Mouse (Mus musculus) kidney, postnatal 10 days (tissue): ENCODE results near the gene Rac2.

ENCODE experiments used
- DNase-seq: peaks from one replicate; pipeline ENCODE4 v3.0.0; 2021; ENCODE audit warnings: mixed read lengths

The Rac2 gene

GRCm38 (mm10) chr15:78544561-78545001 lies 28.0 kb downstream of the Rac2 start, which contains the start of gene Sstr3:
Gene Sstr3 (minus strand): TSS chr15:78544685.
- DNase-seq: no peak

DNA sequence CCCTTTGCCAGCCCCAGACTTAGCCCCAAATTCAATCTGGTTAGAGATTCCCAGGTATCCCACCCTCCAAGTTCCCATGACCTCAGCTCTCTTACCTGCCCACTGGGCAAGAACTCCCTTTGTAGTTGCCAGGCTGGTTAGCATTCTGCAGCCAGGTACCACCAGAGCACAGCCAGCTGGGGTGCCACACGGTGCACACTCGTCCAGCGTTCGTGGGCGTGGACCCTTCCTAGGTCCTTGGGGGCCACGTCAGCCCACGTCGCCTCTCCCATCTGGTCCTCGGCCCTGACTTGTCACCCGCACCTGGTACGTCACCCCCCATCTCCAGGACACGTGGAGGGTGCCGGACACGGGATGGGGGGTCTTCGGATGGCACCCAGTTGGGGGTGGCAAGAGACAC lies 28.5 kb downstream of the Rac2 start:
- no peak for DNase-seq

GRCm38 (mm10) chr15:78542767-78543303 lies 29.7 kb downstream of the Rac2 start:
- no peak for DNase-seq

DNA sequence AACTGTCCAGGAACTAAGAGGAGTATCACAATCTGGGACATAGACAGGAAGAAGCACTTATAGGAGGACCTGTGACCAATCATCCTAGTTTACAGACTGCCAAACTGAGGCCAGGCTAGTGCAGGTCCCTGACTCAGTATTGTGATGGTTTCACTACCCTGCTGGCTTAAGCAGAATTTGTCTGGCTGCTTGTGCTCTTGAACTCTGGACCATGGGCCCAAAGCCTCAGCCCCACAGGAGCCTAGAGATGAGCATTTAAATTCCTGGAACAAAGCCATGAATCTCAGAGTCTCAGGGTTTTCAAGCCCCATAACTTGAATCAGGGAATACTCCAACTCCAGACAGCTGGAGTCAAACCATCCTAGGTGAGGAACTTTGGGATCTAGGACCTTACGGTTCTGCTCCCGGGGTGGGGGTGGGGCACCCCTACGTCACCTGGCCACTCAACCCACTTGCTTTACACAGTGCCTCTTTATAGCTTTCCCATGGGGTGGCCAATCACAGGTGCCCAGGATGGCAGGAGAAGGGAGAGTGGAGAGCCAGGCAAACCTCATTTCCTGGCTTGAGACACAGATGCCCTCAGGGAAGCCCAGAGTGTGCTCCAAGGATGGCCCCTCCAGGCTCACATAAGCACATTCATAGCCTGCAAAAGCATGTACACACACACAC lies 30.4 kb downstream of the Rac2 start:
- DNase-seq: no peak

GRCm38 (mm10) chr15:78541606-78542005 lies 31.0 kb downstream of the Rac2 start:
- no peak for DNase-seq

GRCm38 (mm10) chr15:78541036-78541435 lies 31.5 kb downstream of the Rac2 start:
- DNase-seq: no peak

DNA sequence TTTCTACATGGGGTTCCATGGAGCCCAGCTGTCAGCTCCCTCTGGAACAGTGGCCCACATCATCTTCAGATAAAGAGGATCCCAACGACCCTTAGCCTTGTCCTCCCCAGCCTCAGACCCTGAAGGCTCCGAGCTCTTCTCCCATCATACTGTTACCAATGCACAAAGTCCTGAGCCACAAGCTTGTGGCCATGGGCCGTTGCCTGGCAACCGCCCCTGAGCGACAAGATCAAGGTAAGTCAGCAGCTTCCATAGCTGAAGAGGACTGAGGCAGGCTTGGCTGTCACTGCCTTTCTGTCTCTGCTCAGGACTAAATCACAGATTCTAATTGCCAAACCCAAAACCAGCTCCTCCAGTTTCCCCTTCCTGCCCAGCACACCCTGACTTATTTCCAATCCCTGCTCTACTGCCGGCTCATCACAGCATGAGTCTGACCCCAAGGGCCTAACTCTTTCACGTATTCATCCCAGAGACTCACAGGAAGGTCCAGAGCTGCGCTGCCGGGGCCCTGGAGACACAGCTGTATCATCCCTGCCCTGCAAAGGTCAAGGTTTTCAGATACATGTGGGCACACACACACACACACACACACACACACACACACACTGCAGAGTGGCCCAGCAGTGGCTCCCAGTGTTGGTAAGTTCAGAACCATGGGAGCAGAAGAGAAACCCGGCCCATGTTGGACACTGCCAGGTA lies 36.7 kb downstream of the Rac2 start:
- DNase-seq: no peak

GRCm38 (mm10) chr15:78533346-78533835 lies 39.2 kb downstream of the Rac2 start:
- DNase-seq: no peak

DNA sequence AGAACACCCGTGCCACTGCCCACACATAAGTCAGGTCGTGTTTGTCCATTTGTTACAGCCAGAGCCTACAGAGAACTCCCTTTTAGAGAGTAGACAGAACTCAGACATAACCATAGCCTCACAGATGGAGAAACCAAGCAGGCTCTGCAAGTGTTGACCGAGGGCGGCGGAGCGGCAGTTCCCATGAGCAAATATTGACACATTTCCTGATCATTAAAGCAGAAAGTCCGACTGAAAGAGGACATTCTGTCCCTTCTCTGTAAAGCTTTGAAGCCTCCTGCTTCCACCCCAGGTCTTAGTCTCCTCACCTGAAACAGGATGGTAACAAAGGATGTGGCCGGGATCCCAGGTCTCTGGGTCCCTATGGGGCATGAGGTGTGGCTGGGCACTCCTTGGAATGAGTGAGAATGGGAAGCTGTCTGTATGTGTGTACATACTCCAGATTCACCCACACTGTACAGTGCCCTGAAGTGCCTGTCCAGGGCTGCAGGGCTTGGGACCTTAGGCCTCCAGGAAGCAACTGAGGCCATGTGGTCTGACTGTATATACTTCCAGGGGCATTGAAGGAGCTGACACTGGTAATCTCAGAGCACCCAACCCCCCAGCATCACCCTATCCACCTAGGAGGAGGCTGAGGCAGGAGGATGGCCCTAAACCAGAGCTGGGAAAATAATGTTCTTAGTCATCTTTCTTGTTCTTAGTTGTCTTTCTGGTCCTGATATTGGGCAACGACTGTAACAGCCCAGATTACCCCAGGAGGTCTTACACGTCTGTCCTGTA lies 39.8 kb downstream of the Rac2 start:
- no peak for DNase-seq

DNA sequence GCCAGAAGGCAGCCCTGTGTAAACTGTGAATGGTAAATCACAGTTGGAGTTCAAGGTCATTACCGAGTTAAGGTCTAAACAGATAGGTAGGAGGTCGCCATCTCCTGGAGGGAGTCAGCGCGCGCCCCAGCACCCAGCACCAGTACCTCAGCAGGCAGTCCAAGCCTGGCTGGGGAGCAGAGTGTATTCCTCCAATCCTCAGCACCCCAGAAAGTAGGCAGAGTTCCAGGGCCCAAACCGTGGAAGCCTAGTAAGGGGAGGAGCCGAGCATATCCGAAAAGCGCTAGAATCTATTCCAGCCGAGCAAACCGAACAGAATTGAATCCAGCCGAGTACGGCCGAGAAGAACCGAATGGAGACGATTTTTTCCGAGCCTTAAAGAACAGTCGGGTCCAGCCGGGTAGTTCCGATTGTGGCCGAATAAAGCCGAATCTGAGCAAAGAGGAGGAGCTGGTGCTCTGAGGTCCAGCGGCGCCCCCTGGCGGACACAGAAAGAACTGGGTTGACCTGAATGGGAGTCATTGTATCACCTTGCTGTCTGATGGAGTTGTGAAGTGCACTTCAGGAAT lies 40.6 kb downstream of the Rac2 start:
- DNase-seq: peak; percentile 99

GRCm38 (mm10) chr15:78531451-78531720 lies 41.2 kb downstream of the Rac2 start:
- DNase-seq: no peak

DNA sequence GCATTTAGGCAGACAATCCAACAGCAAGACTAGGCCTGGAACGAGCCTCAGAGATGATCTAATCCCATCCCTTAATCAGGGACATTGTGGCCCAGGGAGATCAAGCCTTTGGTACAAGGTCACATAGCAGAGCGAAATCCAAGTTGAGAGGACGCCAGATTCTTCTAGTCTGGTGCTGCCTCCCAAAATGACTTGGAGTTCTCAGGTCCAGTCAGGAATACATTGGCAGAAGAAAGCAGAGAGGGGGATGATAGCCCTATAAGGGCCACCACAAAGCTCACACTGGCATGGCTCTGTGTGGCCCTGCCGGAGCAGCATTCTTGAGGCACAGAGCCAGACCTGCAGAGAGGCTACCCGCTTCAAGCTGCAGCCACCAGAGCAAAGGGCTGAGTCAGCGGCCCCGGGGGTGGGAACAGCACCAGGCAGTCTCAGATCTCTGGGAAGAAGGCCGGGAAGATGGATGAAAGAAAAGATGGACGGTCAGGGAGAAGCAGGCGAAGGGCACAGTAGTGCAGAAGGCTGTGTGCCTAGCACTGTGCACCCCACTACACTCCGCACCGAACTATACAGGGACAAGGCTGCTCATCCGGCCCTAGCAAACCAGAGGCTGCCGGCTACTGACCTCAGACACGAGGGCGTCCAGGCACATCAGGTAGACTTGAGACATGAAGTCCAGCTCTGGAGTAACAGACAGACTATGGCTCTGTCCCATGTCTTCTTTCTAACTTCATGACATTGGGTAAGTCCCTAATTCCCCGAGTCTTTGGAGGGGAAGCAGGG lies 41.7 kb downstream of the Rac2 start, which contains the start of gene C1qtnf6:
Gene C1qtnf6 (minus strand): TSS at position 746 of the 780 bp plus-strand sequence.
- peak; percentile 81 for DNase-seq

DNA sequence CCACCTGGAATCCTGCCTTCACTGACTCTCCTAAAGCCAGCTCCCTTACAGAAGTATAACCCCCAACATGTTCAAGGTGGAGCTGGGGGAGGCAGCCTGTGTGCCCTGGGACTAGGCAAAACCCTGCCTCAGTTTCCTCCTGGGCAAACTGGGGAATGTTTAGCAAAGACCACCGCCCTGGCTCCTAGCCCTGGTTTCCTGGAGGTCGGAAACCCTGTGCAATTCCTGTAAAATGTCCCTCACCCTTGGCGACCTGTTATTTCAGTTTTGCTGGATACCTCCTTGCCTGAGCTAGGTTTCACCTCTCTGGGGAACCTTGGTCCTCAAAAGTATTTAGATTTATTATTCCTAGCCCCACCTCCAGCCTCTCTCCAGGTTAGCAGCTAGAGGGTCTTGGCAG lies 42.4 kb downstream of the Rac2 start:
- DNase-seq: no peak

- DNase-seq: peak; percentile 85
These were observed 43.1 kb downstream of the Rac2 start for GRCm38 (mm10) chr15:78529428-78529990.

GRCm38 (mm10) chr15:78528726-78529411 lies 43.7 kb downstream of the Rac2 start:
- DNase-seq: peak; percentile 62

DNA sequence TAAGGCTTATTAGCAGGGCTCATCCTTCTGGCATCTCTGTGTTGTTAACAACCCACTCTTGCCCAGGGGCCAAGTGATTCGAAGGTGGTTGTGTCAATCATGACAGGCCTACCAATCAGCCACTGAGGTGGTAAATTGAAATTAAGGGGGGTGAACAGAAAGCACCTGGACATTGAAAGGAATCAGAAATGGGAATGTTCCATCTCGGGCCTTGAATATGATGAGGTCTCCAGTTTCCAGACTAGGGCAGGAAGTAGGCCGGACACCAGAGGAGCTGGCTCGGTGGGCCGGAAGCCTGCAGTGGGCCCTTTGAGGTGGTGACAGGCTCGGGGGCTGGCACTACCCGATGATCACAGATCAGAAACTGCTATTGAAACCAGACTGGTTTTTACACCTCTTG lies 44.6 kb downstream of the Rac2 start:
- DNase-seq: peak; percentile 61

DNA sequence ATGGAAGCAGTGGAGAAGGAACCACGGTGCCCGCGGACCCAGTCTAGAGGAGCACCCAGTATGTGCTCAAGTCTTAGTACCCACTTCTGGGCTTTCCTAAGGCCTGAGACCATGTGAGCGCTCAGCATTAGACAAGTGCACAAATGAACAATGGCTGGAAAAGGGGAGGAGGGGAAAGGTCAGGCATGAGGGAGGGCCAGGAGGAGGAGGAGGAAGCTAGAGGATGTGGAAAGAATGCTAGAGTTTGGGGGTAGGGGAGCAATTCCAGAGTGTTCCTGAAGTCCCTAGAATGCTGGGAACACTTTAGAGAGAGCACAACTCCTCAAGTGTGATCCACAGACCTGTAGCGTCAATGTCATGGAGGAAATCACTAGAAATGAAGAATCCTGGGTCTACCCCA lies 48.4 kb downstream of the Rac2 start:
- DNase-seq: no peak

DNA sequence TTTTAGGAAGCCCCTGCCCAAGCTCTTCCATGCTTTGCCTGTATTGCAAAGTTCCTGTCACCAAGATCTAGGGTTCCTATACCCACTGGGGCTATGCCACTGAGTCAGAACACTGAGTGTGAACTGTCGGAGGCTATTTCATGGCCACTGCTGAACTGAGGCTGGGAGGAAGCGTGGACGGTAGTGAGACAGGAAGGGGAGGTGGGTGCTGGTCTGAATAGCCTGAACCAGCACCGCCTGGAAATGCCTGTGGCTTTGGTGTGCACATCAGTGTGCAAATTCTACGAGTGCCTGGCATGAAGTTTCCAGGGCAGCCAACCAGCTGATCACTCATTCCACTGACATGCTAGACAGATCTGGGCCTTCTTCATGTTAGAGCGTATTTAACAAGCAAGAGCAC lies 50.7 kb downstream of the Rac2 start:
- DNase-seq: no peak

GRCm38 (mm10) chr15:78521331-78521730 lies 51.3 kb downstream of the Rac2 start:
- DNase-seq: no peak

DNA sequence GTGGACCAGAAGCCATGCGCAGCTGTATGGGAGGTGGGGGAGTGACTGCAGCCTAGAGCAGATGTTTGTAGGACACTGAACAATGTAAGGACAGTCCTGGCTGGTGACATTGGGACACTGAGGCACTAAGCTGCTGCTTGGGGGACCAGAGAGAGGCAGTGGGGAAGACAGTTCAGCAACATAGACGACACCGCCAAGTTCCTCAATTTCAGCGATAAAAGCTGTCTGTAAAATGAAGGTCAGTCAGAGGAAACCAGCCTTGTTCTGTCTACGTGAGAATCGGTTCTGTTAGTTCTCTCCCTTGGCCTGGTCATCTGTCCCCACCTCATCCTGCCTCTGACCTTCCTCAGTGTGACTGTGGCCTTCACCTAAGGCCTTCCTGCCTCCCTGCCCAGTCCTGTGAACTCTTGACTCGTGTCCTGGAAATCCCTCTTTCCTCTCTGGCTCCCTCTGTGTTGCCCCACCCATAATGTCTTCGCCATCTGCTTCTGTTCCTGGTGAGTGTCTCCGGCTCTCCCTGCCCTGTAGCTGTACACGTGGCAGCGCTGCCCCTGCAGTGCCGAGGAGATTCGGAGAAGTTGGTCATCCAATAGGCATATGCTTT lies 52.4 kb downstream of the Rac2 start:
- peak; percentile 45 for DNase-seq

GRCm38 (mm10) chr15:78518221-78518620 lies 54.4 kb downstream of the Rac2 start:
- DNase-seq: no peak
